ENCODE assay signal across 8 mouse cellular contexts in the genomic region with DNA sequence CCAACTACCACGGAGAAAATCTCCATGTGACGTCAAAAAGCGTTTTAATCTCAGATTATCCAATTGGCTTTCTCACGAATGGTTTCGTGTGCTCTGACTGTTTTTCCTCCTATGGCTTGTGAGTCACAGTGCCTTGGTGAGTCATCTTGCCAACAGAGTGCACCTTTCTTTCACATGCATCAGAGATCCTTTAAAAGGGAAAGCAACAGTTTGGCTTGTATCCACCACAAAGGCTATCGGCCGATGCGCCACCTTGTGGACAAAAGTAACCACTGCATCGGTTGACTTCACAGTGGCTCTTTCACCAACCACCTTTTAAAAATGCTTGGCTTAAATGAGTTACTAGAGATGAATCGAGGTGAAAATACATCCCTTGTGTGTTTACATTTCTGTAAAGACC.
DNase-seq lines count a peak whose midpoint lies in the region; ATAC-seq and TF ChIP-seq lines count a peak whose summit lies in the region.

No protein-coding gene starts in this region.

- no peaks in the 10 kb centered on the region for H3K27me3 ChIP-seq in liver, embryonic 12.5 days (replicated peaks)
- no peaks in the 10 kb centered on the region for H3K27me3 ChIP-seq in forebrain, embryonic 14.5 days (replicated peaks; ENCODE audit: control insufficient read depth, insufficient read depth, low read length)
- no peaks in the 10 kb centered on the region for H3K27me3 ChIP-seq in midbrain, embryonic 15.5 days (replicated peaks)
- no peaks in the 10 kb centered on the region for H3K27me3 ChIP-seq in stomach, postnatal 0 days (ENCODE audit: control insufficient read depth, insufficient read depth, low read length)

- peak; percentile 60 for DNase-seq in liver
- peak; percentile 85 for DNase-seq in forebrain, embryonic 14.5 days (ENCODE audit: low spot score)
- DNase-seq in induced T-regulatory cell, adult 2 months (ENCODE audit: low read depth) = peak; percentile 67
- DNase-seq in left cerebral cortex, postnatal 36 days (ENCODE audit: low spot score in 2 of 2) = peak; percentile 64 to 75
- peak; percentile 81 for DNase-seq in stomach, postnatal 0 days (ENCODE audit: low spot score)

- TF ChIP-seq EP300 in stomach, postnatal 0 days (optimal IDR thresholded peaks at IDR 0.05) = no peak

- H3K9me3 ChIP-seq in liver, embryonic 12.5 days (replicated peaks) = no peaks in the 10 kb centered on the region
- no peaks in the 10 kb centered on the region for H3K9me3 ChIP-seq in forebrain, embryonic 14.5 days (replicated peaks; ENCODE audit: control insufficient read depth, low read length)
- H3K9me3 ChIP-seq in midbrain, embryonic 15.5 days = no peaks in the 10 kb centered on the region
- H3K9me3 ChIP-seq in stomach, postnatal 0 days (ENCODE audit: control insufficient read depth, low read length) = no peaks in the 10 kb centered on the region

- H3K36me3 ChIP-seq in liver, embryonic 12.5 days = no peaks in the 10 kb centered on the region
- no peaks in the 10 kb centered on the region for H3K36me3 ChIP-seq in forebrain, embryonic 14.5 days (ENCODE audit: control insufficient read depth, insufficient read depth, low read length)
- H3K36me3 ChIP-seq in midbrain, embryonic 15.5 days (replicated peaks) = no peaks in the 10 kb centered on the region
- no peaks in the 10 kb centered on the region for H3K36me3 ChIP-seq in stomach, postnatal 0 days (ENCODE audit: control insufficient read depth, insufficient read depth, low read length)

- ATAC-seq in liver, embryonic 12.5 days = no peak
- ATAC-seq in cerebellum, adult (ENCODE audit: insufficient number of reproducible peaks, low FRiP score, low TSS enrichment) = peak; percentile 60
- ATAC-seq in forebrain, embryonic 14.5 days = peak; percentile 43
- ATAC-seq in midbrain, embryonic 15.5 days (replicated peaks) = peak; percentile 48; the same call in 1 of the 2 replicates
- peak; percentile 94 for ATAC-seq in stomach, postnatal 0 days (ENCODE audit: low FRiP score, low TSS enrichment)

- 29% methylated on average over 10 of the region's 10 CpGs for WGBS in liver, embryonic 12.5 days (ENCODE audit: insufficient replicate concordance)
- 26% methylated on average over 10 of the region's 10 CpGs for WGBS in forebrain, embryonic 14.5 days
- WGBS in midbrain, embryonic 15.5 days = 25% methylated on average over 10 of the region's 10 CpGs
- 17% methylated on average over 10 of the region's 10 CpGs for WGBS in stomach, postnatal 0 days

- intact Hi-C loops in left cerebral cortex, postnatal 36 days (cut with DNase I) = loop anchor here (10.0 kb wide), 1 partner anchor 365 kb away; no protein-coding TSS in a partner anchor

- no peak overlapping the region for H3K9ac ChIP-seq in liver, embryonic 12.5 days
- H3K9ac ChIP-seq in forebrain, embryonic 14.5 days (ENCODE audit: low read length) = no peak overlapping the region
- H3K9ac ChIP-seq in midbrain, embryonic 15.5 days = no peak overlapping the region
- H3K9ac ChIP-seq in stomach, postnatal 0 days (ENCODE audit: low read length) = no peak overlapping the region

- no peak overlapping the region for H3K4me3 ChIP-seq in liver, embryonic 12.5 days
- no peak overlapping the region for H3K4me3 ChIP-seq in forebrain, embryonic 14.5 days (ENCODE audit: low read depth, low read length)
- H3K4me3 ChIP-seq in midbrain, embryonic 15.5 days = no peak overlapping the region
- H3K4me3 ChIP-seq in stomach, postnatal 0 days (ENCODE audit: low read depth, low read length) = no peak overlapping the region

- H3K27ac ChIP-seq in liver, embryonic 12.5 days = no peak overlapping the region
- H3K27ac ChIP-seq in forebrain, embryonic 14.5 days (ENCODE audit: low read depth, low read length) = no peak overlapping the region
- no peak overlapping the region for H3K27ac ChIP-seq in midbrain, embryonic 15.5 days
- H3K27ac ChIP-seq in stomach, postnatal 0 days (replicated peaks) = 0 out of 2 replicates have a peak overlapping the region, but pooled peaks have one; percentile 49

- no peaks in the 10 kb centered on the region for H3K4me1 ChIP-seq in liver, embryonic 12.5 days
- no peaks in the 10 kb centered on the region for H3K4me1 ChIP-seq in forebrain, embryonic 14.5 days (ENCODE audit: control insufficient read depth, insufficient read depth, low read length)
- H3K4me1 ChIP-seq in midbrain, embryonic 15.5 days = peaks cover 13% of the 10 kb centered on the region; the same call in 1 of the 2 replicates
- peaks cover 6% of the 10 kb centered on the region; the same call in 1 of the 2 replicates for H3K4me1 ChIP-seq in stomach, postnatal 0 days (replicated peaks; ENCODE audit: control insufficient read depth, insufficient read depth)

- peak; percentile 97 for TF ChIP-seq CTCF in stomach, postnatal 0 days (IDR thresholded peaks at IDR 0.05; ENCODE audit: low read depth)

- no peak overlapping the region for H3K4me2 ChIP-seq in liver, embryonic 12.5 days
- H3K4me2 ChIP-seq in forebrain, embryonic 14.5 days (ENCODE audit: low read length) = no peak overlapping the region
- H3K4me2 ChIP-seq in midbrain, embryonic 15.5 days = peak overlapping the region; percentile 20; the same call in 1 of the 2 replicates
- 0 out of 2 replicates have a peak overlapping the region, but pooled peaks have one; percentile 20 for H3K4me2 ChIP-seq in stomach, postnatal 0 days (replicated peaks; ENCODE audit: low read depth)

Comparison
In these comparisons a context has a peak if more than half of its experiments do, and no peak if none do; other contexts are left out.
1. H3K4me2 ChIP-seq: peak in midbrain, embryonic 15.5 days (single experiment) and stomach, postnatal 0 days (single experiment); none in liver, embryonic 12.5 days (single experiment) and forebrain, embryonic 14.5 days (single experiment).
2. Peak in every context shown above with its lines, with median percentiles within 50 percentile points of each other: DNase-seq.